Mouse (Mus musculus) cerebellum, adult 11 months (tissue): Measurements from ENCODE around the gene Snx29.
"Not testable (repeated sequence)": the region's sequence is repeated elsewhere in the genome, so short reads cannot be mapped to it uniquely, and the experiment has no call there.

Experiments
- DNase-seq: peaks from one replicate; pipeline ENCODE4 v3.0.0; 2022

Snx29 gene

DNA sequence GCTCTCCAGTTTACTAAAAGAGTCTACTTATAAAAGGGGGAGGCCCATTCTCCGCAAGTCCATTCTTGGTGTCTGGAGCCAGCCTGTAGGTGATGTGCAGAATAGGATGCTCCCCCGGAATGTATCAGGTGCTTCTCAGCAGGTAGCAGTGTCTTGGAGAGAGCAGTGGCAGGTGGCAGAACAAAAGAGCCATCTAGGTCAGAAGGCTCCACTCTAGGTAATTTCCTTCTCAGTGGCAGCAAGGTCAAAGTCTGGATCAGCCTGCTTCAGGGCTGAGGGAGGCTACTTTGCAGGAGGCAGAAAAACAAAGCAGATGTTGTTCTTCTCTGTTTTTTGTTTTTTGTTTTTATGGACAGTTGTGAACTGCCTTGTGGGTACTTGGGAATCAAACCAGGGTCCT is 37.9 kb downstream of the Snx29 start:
- DNase-seq = not testable (repeated sequence)

DNA sequence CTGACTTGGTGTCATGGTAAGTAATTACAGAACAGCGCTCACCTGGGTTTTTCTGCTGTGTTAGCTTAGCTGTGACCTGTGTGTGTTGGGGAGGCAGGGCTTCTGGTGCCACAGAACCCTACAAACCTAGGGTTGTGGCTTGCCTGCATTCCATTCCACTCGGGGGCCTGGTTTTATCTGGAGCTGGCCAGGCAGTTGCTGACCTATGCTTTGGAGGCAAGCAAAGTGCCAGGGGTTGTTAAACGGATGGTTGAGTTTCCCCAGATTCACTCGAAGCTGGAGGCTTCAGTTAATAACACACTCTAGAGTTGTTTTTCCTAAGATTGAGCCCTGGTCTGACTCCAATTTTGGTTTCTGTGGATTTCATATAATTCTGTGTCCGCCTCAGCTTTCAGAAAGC is 42.9 kb downstream of the Snx29 start:
- DNase-seq = no peak

DNA sequence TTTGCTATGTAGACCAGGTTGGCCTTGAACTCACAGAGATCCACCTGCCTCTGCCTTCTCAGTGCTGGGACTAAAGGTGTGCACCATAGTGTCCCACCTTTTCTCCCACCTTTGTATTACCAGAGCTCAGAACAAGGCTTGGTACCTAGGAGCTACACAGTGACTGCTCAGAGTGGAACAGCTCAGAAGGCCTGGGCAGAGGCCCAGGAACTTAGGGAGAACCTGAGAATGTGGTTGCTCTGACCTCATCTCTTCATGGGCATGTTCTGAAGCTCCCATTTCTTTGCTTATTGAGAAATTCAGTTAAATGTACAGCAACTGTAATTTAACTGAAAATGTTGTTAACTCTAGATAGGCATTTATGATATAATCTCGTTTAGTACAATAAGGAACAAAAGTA is 44.1 kb downstream of the Snx29 start:
- DNase-seq = no peak

DNA sequence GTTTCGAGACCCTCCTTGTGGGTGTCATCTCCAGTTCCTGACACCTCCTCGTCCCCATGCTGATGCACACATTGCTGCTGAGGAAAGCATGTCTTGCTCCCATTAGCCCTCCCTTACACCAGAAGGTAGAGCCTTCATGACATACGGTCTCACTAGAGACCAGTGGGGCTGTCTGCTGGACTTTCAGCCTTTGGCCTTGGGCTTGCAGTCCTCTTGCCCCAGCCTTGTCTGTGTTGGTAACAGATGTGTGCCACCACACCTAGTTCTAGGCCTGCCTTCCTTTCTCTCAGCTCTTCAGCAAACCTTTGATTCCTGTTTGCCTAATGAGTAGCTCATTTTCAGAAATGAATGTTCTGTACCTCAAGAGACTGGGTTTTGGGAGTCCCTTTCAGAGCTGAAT is 45.7 kb downstream of the Snx29 start:
- no peak for DNase-seq

DNA sequence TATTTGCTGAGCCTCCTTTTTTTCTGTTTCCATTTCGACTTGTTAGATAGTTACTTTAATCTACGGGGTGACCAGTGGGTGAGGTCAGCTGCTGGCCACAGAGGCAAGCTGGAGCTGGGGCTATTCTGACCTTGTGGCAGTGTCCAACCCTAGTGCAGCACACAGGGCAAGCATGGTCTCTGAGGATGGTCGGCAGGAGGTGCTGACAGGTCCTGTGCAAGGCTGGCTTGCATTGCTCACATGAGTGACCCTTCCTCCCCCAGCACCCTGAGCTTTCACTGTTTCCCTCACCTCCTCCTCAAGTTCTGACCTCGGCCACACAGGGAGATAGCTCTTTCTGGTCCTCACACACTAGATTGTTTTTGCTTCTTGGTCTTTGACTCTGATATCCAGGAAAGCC is 46.5 kb downstream of the Snx29 start:
- no peak for DNase-seq

DNA sequence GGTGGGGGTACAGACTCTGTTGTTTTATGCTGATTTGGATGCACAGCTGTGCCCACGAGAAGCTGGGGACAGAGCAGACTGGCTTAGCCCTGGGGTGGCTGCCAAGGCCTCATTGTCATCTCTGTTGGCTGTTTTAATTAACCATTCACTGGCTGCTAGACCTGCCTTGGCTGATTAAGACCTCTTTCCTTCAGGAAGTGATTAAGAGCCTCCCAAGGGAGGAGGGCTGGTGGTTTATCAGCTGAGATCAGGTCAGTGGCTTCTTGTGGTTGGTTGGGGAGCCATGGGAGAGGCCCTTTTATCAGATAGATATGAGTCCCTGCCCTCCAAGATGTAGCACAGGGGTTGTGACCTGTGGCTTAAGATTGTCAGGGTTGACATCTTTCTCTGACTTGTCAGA is 46.9 kb downstream of the Snx29 start:
- no peak for DNase-seq

DNA sequence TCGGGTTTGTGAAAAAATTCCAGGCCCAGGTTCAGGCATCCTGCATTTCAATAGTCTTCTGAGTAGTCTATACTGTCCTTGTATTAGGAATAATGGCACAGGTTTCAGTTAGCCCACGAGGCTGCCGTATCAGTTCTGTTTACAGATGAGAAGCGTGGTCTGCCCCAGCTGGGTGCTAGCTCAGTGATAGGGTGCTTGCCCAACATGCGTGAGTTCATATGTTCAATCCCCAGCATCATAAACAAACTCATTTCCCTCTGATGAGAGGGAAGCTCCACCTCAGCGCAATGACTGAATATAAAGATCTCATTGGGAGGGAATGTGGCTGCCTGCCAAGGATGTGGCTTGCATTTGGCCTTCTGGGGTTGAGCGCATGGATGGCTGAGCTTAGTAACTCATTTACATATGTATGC is 47.4 kb downstream of the Snx29 start:
- DNase-seq = no peak

DNA sequence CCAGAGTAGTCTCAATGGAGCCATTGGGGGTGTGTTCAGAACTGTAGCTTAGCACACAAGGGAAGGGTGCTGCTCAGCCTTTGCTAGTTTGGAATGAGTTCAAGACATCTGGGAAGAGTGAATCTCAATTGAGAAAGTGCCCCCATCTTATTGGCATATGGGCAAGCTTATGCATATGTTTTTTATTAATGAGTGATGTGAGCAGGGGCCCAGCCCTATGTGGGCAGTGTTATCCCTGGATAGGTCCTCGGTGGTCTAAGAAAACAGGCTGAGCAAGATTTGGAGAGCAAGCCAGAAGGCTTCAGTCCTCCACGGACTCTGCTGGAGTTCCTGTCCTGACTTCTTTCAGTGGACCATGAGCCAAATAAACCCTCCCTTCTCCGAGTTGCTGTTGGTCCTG is 56.6 kb downstream of the Snx29 start:
- DNase-seq = no peak

DNA sequence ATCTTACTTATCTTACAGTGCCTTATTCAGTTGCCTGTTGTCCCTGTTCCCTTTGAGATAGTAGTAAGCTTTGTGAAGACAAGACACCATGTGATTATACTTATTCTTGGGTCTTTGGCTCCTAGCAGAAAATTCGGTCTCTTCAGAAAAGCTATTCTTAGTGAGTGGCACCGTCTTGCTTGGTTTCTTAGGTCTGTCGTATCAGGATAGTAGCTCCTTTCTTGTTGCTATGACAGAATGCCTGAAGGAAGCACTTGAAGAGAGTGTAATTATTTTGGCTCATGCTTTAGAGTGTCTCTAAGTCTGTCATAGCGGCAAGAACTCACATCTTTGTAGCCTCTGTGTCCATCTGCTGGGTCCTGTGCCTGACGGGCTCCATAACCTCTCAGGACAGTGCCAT is 57.3 kb downstream of the Snx29 start:
- DNase-seq = no peak

DNA sequence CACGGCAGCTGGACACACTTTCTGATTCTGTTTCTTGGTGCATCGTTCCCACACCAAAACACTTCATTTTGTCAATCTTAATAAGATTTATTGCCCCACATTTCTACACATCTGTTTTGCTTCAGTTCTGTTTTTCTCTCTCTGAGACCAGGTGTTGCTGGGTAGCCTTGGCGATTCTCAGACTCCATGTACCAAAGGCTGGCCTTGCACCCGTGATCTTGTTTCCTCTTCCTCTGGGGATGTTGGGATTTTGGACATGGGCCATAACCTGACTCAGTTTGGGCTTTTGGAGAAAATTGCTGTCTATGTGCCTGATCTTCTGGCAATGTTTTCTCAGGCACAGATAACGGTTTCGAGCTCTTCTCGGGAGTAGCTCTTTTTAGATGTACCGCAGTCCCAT is 58.2 kb downstream of the Snx29 start:
- DNase-seq = no peak

DNA sequence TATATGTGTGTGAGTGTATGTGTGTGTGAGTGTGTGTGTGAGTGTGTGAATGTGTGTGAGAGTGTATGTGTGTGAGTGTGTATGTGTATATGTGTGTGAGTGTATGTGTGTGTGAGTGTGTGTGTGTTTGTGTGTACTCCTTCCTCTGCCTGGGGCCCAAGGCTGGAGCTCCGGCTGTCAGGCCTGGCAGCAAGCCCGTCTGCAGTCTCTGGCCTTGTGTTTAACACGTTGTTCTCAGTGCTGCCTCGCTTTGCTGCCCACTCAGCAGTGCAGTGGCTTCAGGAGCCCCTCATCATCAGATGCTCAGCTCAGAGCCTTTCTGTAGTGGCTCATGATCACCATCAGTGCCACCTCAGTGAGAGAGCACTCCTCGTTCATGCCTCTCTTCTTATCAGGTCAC is 61.7 kb downstream of the Snx29 start:
- peak; percentile 23 for DNase-seq

DNA sequence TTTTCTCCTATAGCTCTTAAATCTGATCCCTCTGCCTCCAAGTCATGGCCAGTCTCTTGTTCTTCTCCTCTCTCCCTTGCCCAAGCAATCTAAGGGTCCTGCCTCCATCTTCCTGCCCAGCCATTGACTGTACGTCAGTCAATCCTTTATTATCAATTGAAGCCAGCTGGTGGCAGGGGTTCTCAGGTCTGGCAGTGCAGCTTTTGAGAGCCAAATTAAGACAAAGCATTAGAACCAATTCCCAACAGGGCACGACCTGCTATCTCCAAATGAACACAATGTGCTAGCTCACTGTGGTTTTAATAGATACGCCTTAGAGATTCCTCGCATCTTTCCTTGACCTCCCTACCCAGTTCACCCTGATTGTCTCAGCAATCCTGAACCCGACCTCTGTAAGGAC is 62.4 kb downstream of the Snx29 start:
- no peak for DNase-seq

DNA sequence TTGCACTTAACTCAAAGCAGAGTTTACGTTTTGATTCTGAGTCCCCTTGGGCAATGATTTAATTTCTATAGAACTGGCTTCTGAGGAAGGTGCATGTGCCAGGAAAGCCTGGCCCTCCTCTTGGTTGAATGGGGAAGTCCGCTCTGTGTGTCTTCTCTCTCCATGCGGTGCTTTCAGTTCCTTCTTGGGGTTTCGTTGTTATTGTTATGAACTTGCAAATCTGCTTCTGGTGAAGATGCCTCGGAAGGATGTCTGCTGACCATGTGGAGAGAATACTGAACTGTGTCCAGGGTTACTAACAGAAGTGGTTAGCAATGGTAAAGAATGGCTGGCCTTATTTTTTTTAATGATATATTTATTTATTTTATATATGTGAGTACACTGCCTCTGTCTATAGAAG is 63.1 kb downstream of the Snx29 start:
- no peak for DNase-seq

DNA sequence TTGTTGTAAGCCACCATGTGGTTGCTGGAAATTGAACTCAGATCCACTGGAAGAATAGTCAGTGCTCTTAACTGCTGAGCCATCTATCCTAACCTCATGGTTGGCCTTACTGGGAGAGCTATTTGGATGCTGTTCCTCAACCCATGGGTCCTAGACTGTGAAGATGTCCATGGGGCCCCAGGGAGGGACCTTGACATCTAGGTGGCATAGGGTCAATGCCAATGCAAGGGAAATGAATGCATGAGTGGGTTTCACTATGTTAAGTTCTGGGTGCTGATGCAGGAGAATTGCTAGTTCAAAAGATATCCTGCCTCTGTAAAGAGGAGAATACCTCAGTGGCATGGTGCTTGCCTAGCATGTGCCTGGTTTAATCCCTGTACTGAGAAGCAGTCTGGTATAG is 63.5 kb downstream of the Snx29 start:
- no peak for DNase-seq

DNA sequence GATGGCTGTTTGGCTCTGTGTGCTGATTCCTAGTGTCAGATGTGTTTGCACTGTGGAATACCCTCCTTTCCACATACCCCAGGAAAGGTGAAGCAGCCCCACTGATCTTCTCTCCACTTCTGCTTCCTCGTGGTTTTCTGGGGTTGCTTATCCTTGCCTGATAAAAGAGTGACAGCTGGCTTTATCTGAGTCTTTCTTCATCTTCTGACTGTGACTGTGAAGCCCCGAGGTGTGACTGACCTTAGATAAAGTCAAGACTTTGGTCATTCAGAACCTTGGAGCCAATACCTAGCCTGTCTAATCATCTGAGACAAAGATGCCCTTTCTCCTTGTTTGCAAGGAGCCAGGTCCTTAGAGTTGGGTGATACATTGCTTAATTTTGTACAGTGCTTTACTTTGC is 65.4 kb downstream of the Snx29 start:
- DNase-seq = no peak

DNA sequence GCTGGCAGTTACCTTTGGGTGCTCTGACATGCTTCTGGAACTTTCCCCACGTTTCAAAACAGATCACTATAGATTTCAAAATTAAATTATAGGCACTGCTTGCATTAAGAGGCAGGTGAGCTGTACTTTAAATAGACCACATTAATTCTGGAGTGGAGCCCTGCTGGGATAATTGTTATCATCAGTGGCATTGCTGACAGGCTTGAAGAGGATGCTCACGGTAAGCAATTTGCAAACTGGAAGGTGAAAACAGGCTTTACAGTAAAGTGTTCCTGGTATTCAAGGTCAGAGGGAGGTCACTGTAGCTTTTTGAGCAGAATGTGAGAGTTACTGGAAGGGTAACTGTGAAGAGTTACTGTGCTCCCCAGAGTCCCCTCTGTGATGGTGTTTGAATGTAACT is 66.6 kb downstream of the Snx29 start:
- DNase-seq = no peak

DNA sequence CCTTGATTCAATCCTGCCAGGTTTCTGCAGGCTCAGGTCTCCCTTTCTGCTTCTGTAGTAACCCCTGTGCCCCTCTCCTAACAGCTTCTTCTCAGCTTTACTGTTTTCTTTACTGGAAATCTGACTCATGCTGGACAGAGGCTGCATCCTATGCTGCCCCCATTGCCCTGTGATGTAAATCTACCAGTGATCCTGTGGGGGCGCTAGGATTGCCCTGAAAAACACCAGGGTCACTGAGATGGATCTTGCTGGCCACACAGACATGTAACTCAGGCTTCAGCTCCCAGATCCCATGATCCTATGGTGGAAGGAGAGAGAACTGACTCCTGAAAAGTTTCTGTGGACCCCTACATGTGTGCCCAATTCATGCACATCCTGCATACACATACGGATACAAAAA is 73.9 kb downstream of the Snx29 start:
- no peak for DNase-seq

DNA sequence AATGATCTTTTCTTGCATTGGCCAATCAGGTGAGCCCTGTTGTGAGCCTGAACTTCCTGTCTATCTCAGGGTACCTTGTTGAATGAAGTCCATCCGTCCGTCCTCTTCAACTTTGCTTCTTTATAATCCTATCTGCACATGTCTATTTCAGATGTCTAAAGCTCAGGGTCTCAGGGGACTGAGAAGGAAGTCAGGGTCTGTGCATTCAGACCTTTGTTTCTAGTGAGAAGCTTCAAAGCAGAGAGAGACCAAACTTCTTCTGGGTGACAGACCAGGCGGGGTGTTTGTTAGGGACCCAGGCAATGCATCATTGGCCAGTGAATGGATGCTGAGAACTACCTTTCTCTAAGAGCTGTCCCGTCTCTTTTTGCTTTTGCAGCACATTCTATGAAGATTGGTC is 76.7 kb downstream of the Snx29 start:
- no peak for DNase-seq

DNA sequence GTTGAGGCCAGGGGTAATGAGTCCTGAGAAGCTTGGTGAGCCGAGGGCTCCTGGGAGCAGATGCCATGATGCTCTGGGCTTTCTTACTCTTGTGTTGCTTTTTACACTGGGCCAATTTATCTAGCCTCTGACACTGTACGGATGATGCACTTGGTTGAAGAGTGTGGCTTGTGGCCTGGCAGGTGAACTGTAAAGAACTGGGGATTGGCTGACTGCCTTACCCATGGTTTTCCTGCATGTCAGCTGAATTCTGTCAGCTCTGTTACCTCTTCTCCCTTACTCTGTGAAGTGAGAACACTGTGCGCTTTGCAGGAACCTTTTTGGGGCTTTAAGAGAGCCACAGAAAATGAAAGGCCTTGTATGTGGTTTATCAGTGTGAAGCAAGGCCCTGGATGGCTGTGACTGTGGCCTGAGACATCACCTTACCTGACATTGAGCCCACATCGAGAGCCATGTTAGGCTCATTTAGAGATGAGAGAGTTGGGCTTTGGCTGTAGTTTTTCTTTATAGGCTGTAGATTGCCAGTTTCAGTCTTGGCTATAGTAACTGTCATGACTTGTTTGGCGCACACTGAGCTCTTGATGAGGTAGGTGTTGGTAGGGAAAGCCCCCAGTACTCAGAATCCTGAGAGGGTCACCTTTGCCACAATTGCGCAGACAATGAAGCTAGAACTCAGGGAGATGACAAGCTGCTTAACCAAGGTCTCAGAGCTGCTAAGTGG is 77.3 kb downstream of the Snx29 start:
- no peak for DNase-seq

DNA sequence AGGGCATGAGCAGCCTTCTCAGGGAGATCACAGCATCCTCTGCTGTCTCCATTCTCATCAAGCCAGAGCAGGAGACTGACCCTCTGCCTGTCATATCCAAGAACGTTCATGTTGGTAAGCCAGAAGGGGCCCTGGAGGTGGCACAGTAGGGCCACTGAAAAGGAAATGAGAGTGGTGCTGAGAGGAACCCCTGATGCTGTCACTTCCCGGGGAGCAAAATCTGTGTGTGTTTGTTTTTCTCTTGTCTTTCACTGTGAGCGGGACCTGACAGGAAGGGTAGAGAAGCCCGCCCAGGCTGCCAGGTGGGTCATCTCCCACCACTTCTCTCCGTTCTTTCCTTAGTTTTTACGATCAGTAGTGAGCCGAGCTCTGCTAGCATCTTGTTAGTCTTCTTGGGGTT is 78.2 kb downstream of the Snx29 start:
- DNase-seq = no peak

DNA sequence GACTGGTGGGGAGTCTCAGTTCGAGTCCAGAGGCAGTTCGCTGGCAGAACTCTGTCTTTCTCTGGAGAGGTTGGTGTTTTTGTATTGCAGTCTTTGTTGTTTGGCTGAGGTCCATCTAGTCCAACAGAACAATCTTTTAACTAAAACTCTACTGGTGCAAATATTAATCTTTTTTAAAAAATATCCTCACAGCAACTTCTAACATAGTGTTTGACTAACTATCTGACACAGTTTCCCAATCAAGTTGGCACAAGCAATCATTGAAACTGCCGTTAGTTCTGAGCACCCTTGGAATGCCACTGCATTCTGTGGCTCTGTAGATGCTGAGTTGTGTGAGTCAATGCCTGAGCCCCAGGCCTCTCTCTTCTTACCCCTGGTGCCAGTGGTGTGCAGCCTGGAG is 82.5 kb downstream of the Snx29 start:
- no peak for DNase-seq

DNA sequence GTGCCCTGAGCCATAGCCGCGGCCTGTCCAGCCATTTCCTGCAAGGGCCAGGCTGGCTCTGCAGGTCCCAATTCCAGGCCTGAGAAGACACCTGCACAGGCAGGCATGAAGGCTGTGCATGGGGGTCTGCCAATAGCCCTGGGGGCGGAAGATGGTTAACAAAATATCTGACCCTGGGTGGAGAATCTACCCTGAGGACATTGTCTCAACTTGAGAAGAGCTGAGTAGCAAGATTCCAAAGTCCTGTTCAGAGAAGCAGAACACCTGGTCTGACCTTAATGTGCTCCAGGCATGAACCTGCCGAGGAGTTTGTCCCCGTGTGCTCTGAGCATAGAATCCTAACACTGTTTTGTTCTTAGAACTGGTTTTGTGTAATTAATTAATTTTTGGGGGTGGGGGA is 83.5 kb downstream of the Snx29 start:
- DNase-seq = no peak

DNA sequence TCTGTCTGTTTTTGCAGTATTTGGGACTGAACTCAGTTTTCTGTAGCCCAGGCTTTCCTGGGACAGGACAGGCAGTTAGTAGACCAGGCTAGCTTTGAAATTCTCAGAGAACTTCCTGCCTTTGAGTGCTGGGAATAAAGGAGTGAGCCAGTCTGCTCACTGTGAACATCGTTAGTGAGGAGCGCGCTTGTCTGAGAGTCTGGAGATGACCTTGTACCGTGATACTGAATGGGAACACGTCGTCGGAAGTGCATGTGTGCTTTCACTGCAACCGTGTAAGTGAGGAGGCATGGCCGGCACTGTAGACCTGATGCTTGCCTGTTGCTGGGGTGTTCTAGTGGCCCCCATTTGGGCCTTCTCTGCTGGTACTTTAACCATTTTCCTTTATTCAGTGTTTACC is 83.9 kb downstream of the Snx29 start:
- DNase-seq = no peak

DNA sequence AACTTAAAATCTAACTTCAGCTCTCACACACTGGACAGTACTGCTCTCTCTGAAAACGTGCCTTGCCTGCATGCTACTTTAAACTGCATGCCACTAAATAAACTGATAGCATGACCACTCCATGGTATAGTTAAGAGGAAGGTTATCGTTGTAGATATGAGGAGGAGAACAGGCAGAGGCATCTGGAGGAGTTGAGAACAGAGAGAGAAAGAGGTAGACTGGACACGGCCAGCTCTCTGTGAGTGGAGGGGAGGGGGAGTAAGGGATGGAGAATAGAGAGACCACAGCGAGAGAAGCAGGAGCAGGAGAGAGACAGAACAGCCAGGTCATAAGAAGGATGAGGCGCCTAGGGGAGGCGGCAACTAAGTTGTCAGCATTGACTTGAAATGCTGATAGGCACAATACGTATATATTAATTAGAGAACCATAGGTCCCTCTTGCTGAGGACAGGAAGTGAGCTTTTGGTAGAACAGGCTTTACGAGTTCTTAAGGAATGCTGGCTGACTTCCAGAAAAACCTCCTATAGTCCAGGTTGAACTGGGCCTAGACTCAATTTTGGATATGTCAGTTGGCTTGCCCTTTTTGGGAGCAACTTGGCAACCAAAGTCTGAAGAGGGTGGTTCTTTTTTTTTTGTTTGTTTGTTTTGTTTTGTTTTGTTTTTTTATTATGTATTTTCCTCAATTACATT is 85.4 kb downstream of the Snx29 start:
- DNase-seq = no peak

DNA sequence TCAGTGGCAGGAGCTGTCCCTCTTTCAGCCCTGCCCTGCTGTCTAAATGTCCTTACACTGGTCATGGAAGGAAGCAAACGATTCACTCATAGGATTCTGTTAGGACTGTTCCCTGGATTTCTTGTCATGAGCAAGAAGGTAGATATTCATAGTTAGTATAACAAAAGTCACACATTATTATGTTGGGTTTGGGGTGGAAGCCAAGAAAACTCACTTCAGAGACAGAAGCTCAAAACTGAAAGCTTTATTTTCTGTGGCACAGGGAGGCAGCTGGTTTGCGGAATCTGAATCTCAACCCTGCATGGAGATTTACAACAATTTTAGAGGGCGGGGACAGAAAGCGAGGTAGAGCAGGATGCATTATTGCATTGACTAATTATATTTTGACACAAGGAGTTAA is 86.0 kb downstream of the Snx29 start:
- no peak for DNase-seq
